ENCODE assay signal across 10 mouse cellular contexts in the genomic region with DNA sequence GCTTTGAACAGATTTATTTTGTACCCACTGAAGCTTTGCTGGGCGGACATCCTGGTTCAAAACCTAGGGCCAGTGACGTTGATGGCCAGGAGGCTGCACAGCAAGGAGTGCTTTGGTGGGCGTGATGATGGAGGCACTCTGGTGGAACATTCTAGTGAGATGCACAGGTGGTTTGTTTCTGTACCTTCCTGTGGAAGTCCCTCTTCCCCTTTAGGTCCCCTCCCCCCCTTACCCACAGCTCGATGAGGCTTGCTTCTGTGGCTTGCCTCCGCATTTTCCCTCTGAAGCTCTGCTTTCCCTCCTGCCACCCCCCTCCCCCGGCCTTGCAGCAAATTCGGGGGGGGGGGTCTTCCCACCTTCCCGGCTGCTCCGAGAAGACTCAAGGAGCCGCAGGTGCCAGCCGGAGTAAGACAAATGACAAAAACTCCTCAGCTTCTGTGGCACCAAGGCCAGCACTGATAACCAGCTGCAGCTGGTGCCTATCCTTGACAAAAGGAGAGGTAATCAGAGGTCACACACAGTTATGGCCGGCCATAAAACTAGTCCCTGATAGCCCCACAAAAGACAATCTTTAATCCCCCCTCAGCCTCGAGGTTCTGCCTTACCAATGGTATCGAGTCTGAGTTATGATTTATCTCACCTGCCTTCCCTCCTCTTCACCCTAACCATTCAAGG.
DNase-seq lines count a peak whose midpoint lies in the region; ATAC-seq and TF ChIP-seq lines count a peak whose summit lies in the region.
"Had no signal": no experiment of that assay in that cellular context is flagged by ENCODE, and none has a peak within 500 bp of the region (broad histone marks: within the 10 kb centered on the region; RNA-seq: fewer than 3 reads in every experiment).

No protein-coding gene starts in this region.

- dilution Hi-C loops in CH12.LX (cut with MboI; ENCODE audit: extremely low pct_ligation_motif_present, extremely low pct_unique_long_range_greater_than_20kb, low sequenced_read_pairs) = no loop called here

- TF ChIP-seq EP300 in CH12.LX (IDR thresholded peaks at IDR 0.05; ENCODE audit: low read length) = peak; percentile 66; the same call in 1 of the 2 replicates

- TF ChIP-seq CTCF in CH12.LX (conservative IDR thresholded peaks at IDR 0.05 in 1 of 2, IDR thresholded peaks at IDR 0.05 in 1 of 2; ENCODE audit: low read depth in 2 of 2, low read length in 2 of 2) = no peak

- H3K4me3 ChIP-seq in liver, embryonic 12.5 days = no peak overlapping the region
- H3K4me3 ChIP-seq in CH12.LX (replicated peaks in 1 of 3; ENCODE audit: low read depth in 2 of 3, low read length in 2 of 3, poor library complexity in 1 of 3) = peak overlapping the region in 1 of 3 experiments; percentile 13

- DNase-seq in liver (no peak), CH12.LX (ENCODE audit: extremely low read depth) (peak; percentile 83)
- DNase-seq in CD4-positive helper T cell, adult 2 months (ENCODE audit: low read depth, low spot score) = peak; percentile 44
- DNase-seq in naive thymus-derived CD4-positive, alpha-beta T cell, adult 2 months (ENCODE audit: low read depth) = peak; percentile 58
- no peak for DNase-seq in right cerebral cortex, adult 18-20 months
- no peak for DNase-seq in cerebellum, adult 8-10 months
- DNase-seq: cerebellum, adult 18-20 months; kidney, adult 8-10 months; lung, adult 18-20 months had no signal

- H3K27me3 ChIP-seq in liver, embryonic 12.5 days (replicated peaks) = peaks cover 4% of the 10 kb centered on the region; the same call in 1 of the 2 replicates
- peaks cover 2% of the 10 kb centered on the region for H3K27me3 ChIP-seq in CH12.LX (replicated peaks)

- H3K36me3 ChIP-seq in liver, embryonic 12.5 days = no peaks in the 10 kb centered on the region
- no peaks in the 10 kb centered on the region for H3K36me3 ChIP-seq in CH12.LX (replicated peaks in 1 of 2; ENCODE audit: control insufficient read depth in 1 of 2, insufficient read depth in 1 of 2, low read length in 1 of 2)

- H3K9me3 ChIP-seq in liver, embryonic 12.5 days (replicated peaks) = no peaks in the 10 kb centered on the region
- H3K9me3 ChIP-seq in CH12.LX (replicated peaks; ENCODE audit: low read length) = no peaks in the 10 kb centered on the region

- 34% methylated on average over 14 of the region's 14 CpGs for WGBS in liver, embryonic 12.5 days (ENCODE audit: insufficient replicate concordance)

- no peak for TF ChIP-seq RAD21 in CH12.LX (IDR thresholded peaks at IDR 0.05; ENCODE audit: low read depth, low read length)

- peaks cover 29% of the 10 kb centered on the region for H3K4me1 ChIP-seq in liver, embryonic 12.5 days
- peaks cover 20 to 56% of the 10 kb centered on the region in 2 experiments for H3K4me1 ChIP-seq in CH12.LX (ENCODE audit: control insufficient read depth in 1 of 2, insufficient read depth in 2 of 2)

- in situ Hi-C loops in CH12.LX (cut with MboI; ENCODE audit: low pct_ligation_motif_present, low pct_unique_long_range_greater_than_20kb, low sequenced_read_pairs) = no loop called here

- 0 out of 2 replicates have a peak, but pooled peaks have one; percentile 22 for ATAC-seq in liver, embryonic 12.5 days

- TF ChIP-seq POLR2A in CH12.LX (IDR thresholded peaks at IDR 0.05; ENCODE audit: low read depth, low read length) = no peak

- H3K27ac ChIP-seq in liver, embryonic 12.5 days = no peak overlapping the region
- peak overlapping the region; percentile 10; the same call in 1 of the 2 replicates for H3K27ac ChIP-seq in CH12.LX (ENCODE audit: insufficient read depth, low read depth)

- H3K9ac ChIP-seq in liver, embryonic 12.5 days = no peak overlapping the region
- no peak overlapping the region; the same call in 1 of the 2 replicates for H3K9ac ChIP-seq in CH12.LX (ENCODE audit: insufficient read depth, low read depth)

- H3K79me2 ChIP-seq in CH12.LX (replicated peaks; ENCODE audit: control insufficient read depth, extremely low read depth, insufficient read depth, poor library complexity, severe bottlenecking) = no peaks in the 10 kb centered on the region

- peak overlapping the region; percentile 41 for H3K4me2 ChIP-seq in liver, embryonic 12.5 days
- H3K4me2 ChIP-seq in CH12.LX (ENCODE audit: insufficient read depth, low read depth, poor library complexity, severe bottlenecking) = peak overlapping the region; percentile 66

TF ChIP-seq in CH12.LX, 34 proteins besides CTCF, POLR2A, EP300 and RAD21:
- TF ChIP-seq E2F4 (IDR thresholded peaks at IDR 0.05; ENCODE audit: insufficient replicate concordance, low read depth, low read length) (no peak), CHD2 (IDR thresholded peaks at IDR 0.05; ENCODE audit: low read length) (peak; percentile 82), BHLHE40 (IDR thresholded peaks at IDR 0.05; ENCODE audit: low read depth, low read length) (peak; percentile 55; the same call in 1 of the 2 replicates), MAFK (IDR thresholded peaks at IDR 0.05; ENCODE audit: insufficient replicate concordance, low read length) (0 out of 2 replicates have a peak, but pooled peaks have one; percentile 32), JUND (conservative IDR thresholded peaks at IDR 0.05; ENCODE audit: low read depth, low read length) (no peak; the same call in 1 of the 2 replicates), IRF4 (IDR thresholded peaks at IDR 0.05; ENCODE audit: low read depth, low read length) (peak; percentile 58; the same call in 1 of the 2 replicates), MYC (IDR thresholded peaks at IDR 0.05; ENCODE audit: low read depth, low read length) (0 out of 2 replicates have a peak, but pooled peaks have one; percentile 45), MEF2A (IDR thresholded peaks at IDR 0.05; ENCODE audit: borderline replicate concordance, low read depth, low read length) (0 out of 2 replicates have a peak, but pooled peaks have one; percentile 28), UBTF (IDR thresholded peaks at IDR 0.05; ENCODE audit: low read depth, low read length) (no peak), RCOR1 (conservative IDR thresholded peaks at IDR 0.05; ENCODE audit: low read depth, low read length) (peak; percentile 48; the same call in 1 of the 2 replicates), TCF12 (IDR thresholded peaks at IDR 0.05; ENCODE audit: low read depth, low read length) (peak; percentile 72), ETS1 (conservative IDR thresholded peaks at IDR 0.05; ENCODE audit: low read depth, low read length) (peak; percentile 55)
TF ChIP-seq in CH12.LX: peak in this region for 9.

Comparison
In these comparisons a context has a peak if more than half of its experiments do, and no peak if none do; other contexts are left out.
1. DNase-seq: peak in CD4-positive helper T cell, adult 2 months (single experiment), CH12.LX (single experiment) and naive thymus-derived CD4-positive, alpha-beta T cell, adult 2 months (single experiment); none in liver (single experiment), right cerebral cortex, adult 18-20 months (single experiment) and cerebellum, adult 8-10 months (single experiment).